Mouse (Mus musculus): ENCODE measurements around the gene Kti12.

GRCm38 (mm10) chr4:108835496-108835895, 12.1 kb upstream of the Kti12 start:
- no peak for TF ChIP-seq POLR2A (IDR thresholded peaks at IDR 0.05; ENCODE audit: borderline replicate concordance, control insufficient read depth, low read depth, low read length)
- TF ChIP-seq CTCF (IDR thresholded peaks at IDR 0.05; ENCODE audit: control insufficient read depth, insufficient read depth, low read length) = no peak

Measured in bone marrow, adult 2 months (tissue).